Mouse (Mus musculus): ENCODE data around the gene Ecm1. TPM values are rescaled to one million over a fixed set of nuclear protein-coding genes. Genes with fewer than 3 reads are reported as not detected.

The Ecm1 gene
- polyA plus RNA-seq, 1 experiment from 2014 or later: 20.5 TPM

Small RNA genes lying within 50 kb of the gene (microRNA-seq; reads per million reads assigned to microRNA genes)
- not detected for gene Mir7014

Other genes starting within 250 kb of the Ecm1 start
- gene Ctsk, start 240.3 kb downstream of the Ecm1 start, polyA plus RNA-seq (2014; fragmentation: Nextera tagmentation; extraction: Ambion mirVana): 7.3 and 8.4 TPM in 2 replicates
- 8.3 and 8.8 TPM in 2 replicates for gene Ctss, start 212.8 kb downstream of the Ecm1 start, polyA plus RNA-seq (2014; fragmentation: Nextera tagmentation; extraction: Ambion mirVana)
- gene Hormad1, start 179.9 kb downstream of the Ecm1 start, polyA plus RNA-seq (2014; fragmentation: Nextera tagmentation; extraction: Ambion mirVana): not detected in 2 replicates
- 41.2 and 41.5 TPM in 2 replicates for gene Golph3l, start 150.6 kb downstream of the Ecm1 start, polyA plus RNA-seq (2014; fragmentation: Nextera tagmentation; extraction: Ambion mirVana)
- 84.4 TPM in 2 replicates for gene Ensa, start 114.6 kb downstream of the Ecm1 start, polyA plus RNA-seq (2014; fragmentation: Nextera tagmentation; extraction: Ambion mirVana)
- 75.7 and 79.4 TPM in 2 replicates for gene Mcl1, start 80.8 kb downstream of the Ecm1 start, polyA plus RNA-seq (2014; fragmentation: Nextera tagmentation; extraction: Ambion mirVana)
- 0.42 and 0.82 TPM in 2 replicates for gene Adamtsl4, start 51.7 kb downstream of the Ecm1 start, polyA plus RNA-seq (2014; fragmentation: Nextera tagmentation; extraction: Ambion mirVana)
- 46.8 and 56.5 TPM in 2 replicates for gene Tars2, start 20.6 kb upstream of the Ecm1 start, polyA plus RNA-seq (2014; fragmentation: Nextera tagmentation; extraction: Ambion mirVana)
- 21.1 and 21.6 TPM in 2 replicates for gene Rprd2, start 79.3 kb upstream of the Ecm1 start, polyA plus RNA-seq (2014; fragmentation: Nextera tagmentation; extraction: Ambion mirVana)
- gene Prpf3, start 116.3 kb upstream of the Ecm1 start, polyA plus RNA-seq (2014; fragmentation: Nextera tagmentation; extraction: Ambion mirVana): 65.9 and 69.6 TPM in 2 replicates
- 347 and 348 TPM in 2 replicates for gene Mrps21, start 131.9 kb upstream of the Ecm1 start, polyA plus RNA-seq (2014; fragmentation: Nextera tagmentation; extraction: Ambion mirVana)
- gene Ciart, start 142.7 kb upstream of the Ecm1 start, polyA plus RNA-seq (2014; fragmentation: Nextera tagmentation; extraction: Ambion mirVana): 3.3 and 5.0 TPM in 2 replicates
- 10.8 and 14.6 TPM in 2 replicates for gene BC028528, start 152.4 kb upstream of the Ecm1 start, polyA plus RNA-seq (2014; fragmentation: Nextera tagmentation; extraction: Ambion mirVana)
- gene Aph1a, start 154.4 kb upstream of the Ecm1 start, polyA plus RNA-seq (2014; fragmentation: Nextera tagmentation; extraction: Ambion mirVana): 35.9 and 36.2 TPM in 2 replicates
- gene Car14, start 165.1 kb upstream of the Ecm1 start, polyA plus RNA-seq (2014; fragmentation: Nextera tagmentation; extraction: Ambion mirVana): 35.7 and 36.5 TPM in 2 replicates
- 119 and 131 TPM in 2 replicates for gene Anp32e, start 189.7 kb upstream of the Ecm1 start, polyA plus RNA-seq (2014; fragmentation: Nextera tagmentation; extraction: Ambion mirVana)